Mouse (Mus musculus): ENCODE data around the gene Ewsr1.

Ewsr1 gene

DNA sequence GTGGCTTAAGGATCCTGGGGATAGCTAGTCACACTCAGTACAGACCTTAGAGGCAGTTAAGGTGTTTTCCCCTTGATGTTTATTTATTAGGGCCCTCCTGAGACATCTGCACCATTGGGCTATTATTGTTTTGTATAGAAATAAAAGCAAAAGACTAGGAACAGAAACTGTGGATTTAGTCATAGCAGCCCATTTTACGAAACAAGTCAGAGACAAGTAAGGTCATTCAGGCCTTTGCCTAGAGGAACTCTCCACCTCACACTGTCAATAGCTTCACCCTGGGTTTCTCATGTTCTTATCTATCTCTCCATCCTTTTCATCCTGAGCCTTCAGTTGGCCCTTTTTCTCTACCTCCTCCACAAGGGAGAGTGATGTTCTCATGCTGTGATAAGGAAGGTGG lies 74.0 kb downstream of the Ewsr1 start:
- DNase-seq (ENCODE audit: extremely low spot score, low read depth, low spot score), result no peak
